ENCODE assay signal across 12 mouse cellular contexts in the genomic region with DNA sequence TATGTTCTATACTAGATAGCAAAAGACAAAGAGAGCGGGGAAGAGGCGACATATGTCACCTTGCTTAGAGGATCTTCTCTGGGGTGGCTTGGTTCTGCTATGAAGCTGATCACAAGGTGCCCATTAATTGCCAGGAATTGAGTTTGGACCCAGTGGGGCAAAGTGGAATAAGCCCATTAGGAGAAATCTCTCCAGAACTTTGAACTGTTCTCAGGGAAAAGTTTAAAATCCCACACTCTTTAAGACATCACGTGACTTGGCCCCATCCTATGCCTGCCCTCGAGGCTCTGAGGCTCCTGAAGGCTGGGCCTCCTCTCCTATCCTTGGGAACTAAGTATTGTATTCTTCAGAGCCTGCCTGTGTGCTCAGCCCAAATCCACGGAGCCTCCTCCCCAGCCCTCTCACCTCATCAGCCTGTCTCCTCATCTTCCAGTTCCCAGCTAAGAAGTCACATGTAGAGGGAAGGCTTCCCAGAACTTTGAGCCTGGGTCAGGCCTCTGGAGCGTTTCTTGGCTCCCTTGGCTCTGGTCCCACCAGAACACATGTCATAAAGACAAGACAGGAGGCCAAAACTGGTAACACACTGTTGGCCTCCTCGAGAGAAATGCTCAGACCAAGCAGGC.
A peak's percentile ranks its signal among the peaks of the same experiment; 100 is the strongest.
DNase-seq lines count a peak whose midpoint lies in the region; ATAC-seq and TF ChIP-seq lines count a peak whose summit lies in the region.
"Had no signal": no experiment of that assay in that cellular context is flagged by ENCODE, and none has a peak within 500 bp of the region (broad histone marks: within the 10 kb centered on the region; RNA-seq: fewer than 3 reads in every experiment).

No protein-coding gene starts in this region.

- peaks cover 37% of the 10 kb centered on the region for H3K4me1 ChIP-seq in limb, embryonic 14.5 days (ENCODE audit: control insufficient read depth, insufficient read depth, low read length)
- H3K4me1 ChIP-seq: liver, embryonic 12.5 days had no signal

- H3K4me3 ChIP-seq in limb, embryonic 14.5 days (replicated peaks; ENCODE audit: low read length): no peak overlapping the region
- H3K4me3 ChIP-seq: erythroblast, embryonic 14.5 days; liver, embryonic 12.5 days had no signal

- WGBS in limb, embryonic 14.5 days: 78% methylated on average over 7 of the region's 7 CpGs

- TF ChIP-seq POLR2A in limb, embryonic 14.5 days (IDR thresholded peaks at IDR 0.05; ENCODE audit: borderline replicate concordance, extremely low read depth, insufficient read depth, insufficient read length): no peak

- no peak overlapping the region for H3K4me2 ChIP-seq in limb, embryonic 14.5 days (replicated peaks; ENCODE audit: low read depth, low read length, severe bottlenecking)
- H3K4me2 ChIP-seq: hindbrain, embryonic 14.5 days; liver, embryonic 12.5 days had no signal

- no peaks in the 10 kb centered on the region for H3K36me3 ChIP-seq in limb, embryonic 14.5 days (ENCODE audit: control insufficient read depth, insufficient read depth, low read length)
- H3K36me3 ChIP-seq: liver, embryonic 12.5 days had no signal

- H3K27ac ChIP-seq in limb, embryonic 14.5 days (replicated peaks; ENCODE audit: low read depth, low read length): no peak overlapping the region
- H3K27ac ChIP-seq: hindbrain, embryonic 14.5 days; liver, embryonic 12.5 days had no signal

- 0 out of 2 replicates have a peak, but pooled peaks cover 4% of the 10 kb centered on the region for H3K27me3 ChIP-seq in limb, embryonic 14.5 days (ENCODE audit: control insufficient read depth, insufficient read depth, low read length)

- H3K9ac ChIP-seq in limb, embryonic 14.5 days (ENCODE audit: low read depth, low read length, severe bottlenecking): no peak overlapping the region
- H3K9ac ChIP-seq: hindbrain, embryonic 14.5 days; liver, embryonic 12.5 days had no signal

- peak; percentile 62 for ATAC-seq in limb, embryonic 14.5 days (ENCODE audit: low FRiP score, low read depth)
- ATAC-seq: liver, embryonic 12.5 days had no signal

- H3K9me3 ChIP-seq in limb, embryonic 14.5 days (ENCODE audit: control insufficient read depth, low read length): no peaks in the 10 kb centered on the region

- DNase-seq in cerebellum, postnatal 14 days: peak; percentile 6 to 9
- DNase-seq in cerebellum, adult 8-10 months: no peak
- DNase-seq in urinary bladder, postnatal 14 days (ENCODE audit: low spot score): peak; percentile 19
- no peak for DNase-seq in urinary bladder, postnatal 25 days (ENCODE audit: low spot score)
- DNase-seq in limb, embryonic 14.5 days (ENCODE audit: low spot score): no peak
- no peak for DNase-seq in layer of hippocampus, postnatal 25 days (ENCODE audit: extremely low spot score in 1 of 2, low spot score in 1 of 2)
- DNase-seq in thymus, postnatal 14 days: no peak
- DNase-seq in left cerebral cortex, adult 8-10 months (ENCODE audit: low spot score in 2 of 2): no peak
- DNase-seq: B cell, adult 2 months had no signal

Comparison
In these comparisons a context has a peak if more than half of its experiments do, and no peak if none do; other contexts are left out.
1. DNase-seq: peak in cerebellum, postnatal 14 days (2 of 2) and urinary bladder, postnatal 14 days (single experiment); none in cerebellum, adult 8-10 months (single experiment), urinary bladder, postnatal 25 days (single experiment), limb, embryonic 14.5 days (single experiment), layer of hippocampus, postnatal 25 days (0 of 2), thymus, postnatal 14 days (single experiment) and left cerebral cortex, adult 8-10 months (0 of 2).